Mouse (Mus musculus): ENCODE results near the gene Efna2. TPM values are rescaled to one million over a fixed set of nuclear protein-coding genes. Genes with fewer than 3 reads are reported as not detected.

Efna2 gene
- polyA plus RNA-seq (2015; fragmentation: Nextera tagmentation; extraction: Ambion mirVana) = 13.6 and 15.0 TPM in 2 replicates

DNA sequence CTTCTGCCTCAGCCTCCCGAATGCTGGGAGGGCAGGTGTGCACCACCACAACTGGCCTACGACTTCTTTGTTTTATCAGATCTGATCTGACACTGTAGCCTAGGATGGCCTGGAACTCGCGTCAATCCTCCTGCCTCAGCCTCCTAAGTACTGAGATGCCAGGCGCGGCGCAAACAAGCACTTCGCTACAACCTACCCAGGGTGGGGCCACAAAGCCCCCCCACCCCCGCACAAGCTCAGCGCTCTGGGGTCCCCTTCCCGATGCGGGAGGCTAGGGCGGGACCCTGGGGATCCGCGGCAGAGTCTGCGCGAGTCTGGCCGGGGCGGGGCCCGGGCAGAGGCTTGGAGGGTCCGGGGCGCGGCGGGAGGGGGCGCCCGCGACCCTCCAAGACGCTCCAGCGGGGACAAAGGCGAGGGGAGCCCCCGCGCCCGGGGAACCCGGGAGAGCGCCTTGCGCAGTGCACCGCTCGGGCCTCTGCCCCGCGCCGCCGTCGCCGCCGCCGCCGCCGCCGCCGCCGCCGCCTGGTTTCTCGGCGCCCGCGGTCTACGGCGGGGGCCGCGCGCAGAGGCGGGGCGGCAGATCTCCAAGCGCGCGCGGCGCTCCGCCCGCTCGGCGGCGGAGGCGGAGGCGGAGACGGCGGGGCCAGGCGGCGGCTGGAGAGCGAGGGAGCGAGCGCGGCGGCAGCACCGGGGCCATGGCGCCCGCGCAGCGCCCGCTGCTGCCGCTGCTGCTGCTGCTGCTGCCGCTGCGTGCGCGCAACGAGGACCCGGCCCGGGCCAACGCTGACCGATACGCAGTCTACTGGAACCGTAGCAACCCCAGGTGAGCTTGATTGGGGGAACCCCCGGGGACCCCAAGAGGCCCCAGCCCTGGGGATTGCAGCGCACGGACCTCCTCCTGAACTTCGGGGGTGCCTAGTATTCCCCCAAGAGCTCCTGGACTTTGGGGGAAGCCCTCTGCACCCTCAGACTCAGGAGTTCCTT is at the start of gene Efna2:
Gene Efna2, plus strand, starts transcription at position 415 of the 984 bp plus-strand sequence.
- H3K27me3 ChIP-seq (replicated peaks) = no peaks in the 10 kb centered on the region
- H3K4me3 ChIP-seq (replicated peaks) = peak within 1 kb of the TSS; percentile 75
- WGBS = 2% methylated on average over 74 of the region's 106 CpGs
- H3K9ac ChIP-seq = peak within 1 kb of the TSS; percentile 88
- H3K27ac ChIP-seq = peak within 1 kb of the TSS; percentile 44; the same call in 1 of the 2 replicates
- no peaks in the 10 kb centered on the region for H3K9me3 ChIP-seq
- peaks cover 20% of the 10 kb centered on the region for H3K4me1 ChIP-seq (replicated peaks)
- peak within 1 kb of the TSS; percentile 76 for H3K4me2 ChIP-seq (replicated peaks)
- peak; percentile 78 for ATAC-seq
- H3K36me3 ChIP-seq = no peaks in the 10 kb centered on the region

DNA sequence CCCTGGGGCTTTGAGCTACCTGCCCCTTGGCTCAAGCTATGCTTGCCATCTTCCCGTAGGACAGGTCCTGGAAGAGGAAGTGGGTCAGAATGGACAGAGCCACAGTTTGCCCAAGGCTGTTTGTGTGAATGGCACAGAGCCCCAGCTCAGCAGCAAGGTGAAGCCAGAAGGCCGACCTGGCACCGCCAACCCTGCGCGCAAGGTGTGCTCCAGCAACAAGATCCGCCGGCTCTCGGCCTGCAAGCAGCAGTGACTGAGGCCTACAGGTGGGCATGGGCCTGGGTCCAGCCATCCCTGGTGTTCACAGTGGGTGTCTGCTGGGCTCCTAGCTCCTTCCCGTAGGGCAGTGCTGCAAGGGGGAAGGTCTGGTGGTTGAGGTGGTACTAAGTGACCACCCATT is 49.4 kb upstream of the Efna2 start:
- H3K9ac ChIP-seq = no peak overlapping the region
- H3K4me1 ChIP-seq (replicated peaks) = peaks cover 30% of the 10 kb centered on the region
- peaks cover 61% of the 10 kb centered on the region for H3K36me3 ChIP-seq
- H3K27ac ChIP-seq = peak overlapping the region; percentile 51
- no peak overlapping the region for H3K4me2 ChIP-seq (replicated peaks)
- H3K27me3 ChIP-seq (replicated peaks) = no peaks in the 10 kb centered on the region
- H3K9me3 ChIP-seq = no peaks in the 10 kb centered on the region
- no peak overlapping the region for H3K4me3 ChIP-seq (replicated peaks)
- WGBS = 82% methylated on average over 9 of the region's 9 CpGs
- ATAC-seq = peak; percentile 23

DNA sequence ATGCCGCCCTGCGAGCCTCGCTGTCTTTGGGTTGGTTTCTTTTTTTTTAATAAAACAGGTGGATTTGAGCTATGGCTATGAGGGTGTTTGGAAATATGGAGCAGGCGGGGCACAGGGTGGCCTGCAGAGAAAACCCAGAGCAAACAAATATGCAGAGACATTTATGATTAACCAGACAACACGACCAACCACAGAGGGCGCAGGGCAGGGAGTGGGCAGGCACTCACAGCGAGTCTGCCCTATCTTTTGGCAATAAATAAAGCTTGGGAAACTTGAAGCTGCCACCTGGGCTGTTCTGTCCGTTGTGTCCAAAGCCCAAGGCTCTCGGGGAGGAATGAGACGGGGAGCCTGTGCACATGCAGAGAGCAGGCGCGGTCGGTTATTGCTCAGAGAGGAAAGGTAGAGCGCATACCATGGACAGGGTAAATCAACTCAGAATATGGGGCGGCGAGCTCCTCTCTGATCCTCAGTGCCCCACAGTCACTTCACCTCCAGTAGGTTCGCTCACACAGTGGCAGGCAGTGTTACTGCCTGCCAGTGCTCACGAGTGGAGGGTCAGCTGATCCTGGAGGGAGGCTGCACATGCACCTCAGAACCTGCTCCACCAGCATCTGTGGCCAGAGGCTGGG is 48.8 kb upstream of the Efna2 start:
- H3K27ac ChIP-seq = peak overlapping the region; percentile 51
- peak overlapping the region; percentile 33 for H3K4me2 ChIP-seq (replicated peaks)
- H3K36me3 ChIP-seq = peaks cover 56% of the 10 kb centered on the region

DNA sequence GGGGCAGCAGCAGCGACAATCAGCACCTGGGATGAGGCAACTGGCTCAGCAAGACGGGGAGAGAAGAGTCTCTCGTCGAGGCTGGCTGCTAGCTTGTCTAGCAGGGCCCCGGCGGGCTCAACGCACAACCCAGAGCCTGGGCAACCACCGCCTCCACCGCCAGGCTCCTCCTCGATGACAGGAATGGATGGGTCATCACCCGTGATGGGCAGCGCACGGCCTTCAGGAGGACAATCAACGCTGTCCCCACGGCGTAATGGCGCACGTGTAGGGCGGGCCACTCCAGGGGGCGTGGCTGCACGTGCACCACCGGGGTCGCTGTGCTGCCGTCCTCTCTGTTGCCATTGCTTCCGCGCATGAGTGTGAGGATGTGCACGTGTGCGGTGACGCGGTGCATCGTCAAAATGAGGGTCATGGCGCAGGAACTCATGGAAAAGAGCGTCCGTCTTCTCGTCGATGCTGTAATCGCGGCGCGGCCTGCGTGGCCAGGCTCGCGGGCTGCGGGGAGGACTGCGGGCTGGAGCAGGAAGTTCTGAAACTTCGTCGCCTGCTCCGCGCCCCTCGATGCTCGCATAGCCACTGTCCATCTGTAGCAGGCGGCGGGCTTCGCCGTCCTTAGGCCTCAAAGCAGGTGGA is 47.8 kb upstream of the Efna2 start:
- peak overlapping the region; percentile 2; the same call in 1 of the 2 replicates for H3K4me3 ChIP-seq (replicated peaks)
- WGBS = 23% methylated on average over 55 of the region's 55 CpGs
- H3K4me1 ChIP-seq (replicated peaks) = peaks cover 30% of the 10 kb centered on the region
- peaks cover 50% of the 10 kb centered on the region for H3K36me3 ChIP-seq
- H3K9me3 ChIP-seq = no peaks in the 10 kb centered on the region
- H3K9ac ChIP-seq = 0 out of 2 replicates have a peak overlapping the region, but pooled peaks have one; percentile 20
- peak overlapping the region; percentile 33 for H3K4me2 ChIP-seq (replicated peaks)
- no peak for ATAC-seq
- H3K27me3 ChIP-seq (replicated peaks) = no peaks in the 10 kb centered on the region; the same call in 1 of the 2 replicates
- peak overlapping the region; percentile 51 for H3K27ac ChIP-seq

More for the DNA sequence above, 48.8 kb upstream of the Efna2 start:
- H3K9me3 ChIP-seq = no peaks in the 10 kb centered on the region
- peak; percentile 77 for ATAC-seq
- H3K9ac ChIP-seq = peak overlapping the region; percentile 20; the same call in 1 of the 2 replicates
- H3K4me1 ChIP-seq (replicated peaks) = peaks cover 30% of the 10 kb centered on the region
- 59% methylated on average over 18 of the region's 18 CpGs for WGBS
- no peaks in the 10 kb centered on the region for H3K27me3 ChIP-seq (replicated peaks)
- H3K4me3 ChIP-seq (replicated peaks) = no peak overlapping the region; the same call in 1 of the 2 replicates

DNA sequence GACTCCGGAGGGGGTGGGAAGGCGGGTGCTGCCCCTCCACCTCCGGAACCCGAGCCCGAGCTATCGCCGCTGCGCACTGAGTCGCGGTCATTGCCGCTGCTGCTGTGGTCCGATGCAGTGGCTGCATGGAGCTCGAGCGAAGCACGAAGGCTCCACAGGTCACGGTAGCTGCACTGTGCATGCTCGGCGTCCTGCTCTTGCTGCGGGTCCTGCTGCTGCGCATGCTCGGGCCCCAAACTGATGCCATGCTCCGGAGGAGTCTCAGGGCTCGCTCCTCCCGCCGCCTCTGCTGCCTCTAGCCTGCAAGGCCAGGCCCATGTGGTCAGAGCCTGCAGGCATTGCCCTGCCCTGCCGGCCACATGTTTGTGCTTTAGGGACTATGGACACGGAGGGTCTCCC is 47.3 kb upstream of the Efna2 start:
- ATAC-seq = no peak
- WGBS = 60% methylated on average over 27 of the region's 27 CpGs
- peak overlapping the region; percentile 33 for H3K4me2 ChIP-seq (replicated peaks)
- H3K27ac ChIP-seq = no peak overlapping the region; the same call in 1 of the 2 replicates
- H3K4me1 ChIP-seq (replicated peaks) = peaks cover 35% of the 10 kb centered on the region
- no peak overlapping the region for H3K9ac ChIP-seq
- H3K4me3 ChIP-seq (replicated peaks) = peak overlapping the region; percentile 2; the same call in 1 of the 2 replicates
- no peaks in the 10 kb centered on the region for H3K9me3 ChIP-seq
- H3K27me3 ChIP-seq (replicated peaks) = peaks cover 5% of the 10 kb centered on the region
- H3K36me3 ChIP-seq = peaks cover 48% of the 10 kb centered on the region

DNA sequence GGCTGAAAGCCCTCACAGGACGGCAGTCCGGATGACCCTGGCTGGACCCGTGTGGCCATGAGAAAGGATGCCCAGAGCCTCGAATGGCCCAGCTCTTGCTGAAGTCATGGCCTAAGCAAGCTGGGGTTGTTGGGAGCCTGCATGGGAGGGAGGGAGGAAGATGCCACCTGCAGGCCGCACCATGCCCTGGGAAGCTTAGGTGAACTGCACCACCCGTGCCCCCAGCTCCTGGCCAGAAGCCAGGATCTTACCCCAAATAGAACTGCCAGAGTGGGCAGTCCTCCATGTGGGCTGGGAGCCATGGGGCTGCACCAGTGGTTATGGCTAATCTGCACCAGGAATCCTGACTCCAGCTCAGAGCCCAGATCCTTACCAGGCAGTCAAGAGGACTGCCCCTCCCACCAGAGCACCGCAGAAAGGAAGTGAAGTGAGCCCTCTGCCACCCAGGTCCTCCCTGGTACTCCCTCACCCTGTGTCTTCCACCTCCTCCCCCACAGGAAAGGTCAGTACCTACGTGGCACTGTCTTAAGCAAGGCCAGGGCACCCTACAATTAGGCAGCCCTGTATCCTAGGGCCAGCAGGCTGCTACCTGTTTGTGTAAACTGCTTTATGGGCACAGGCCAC is 45.9 kb upstream of the Efna2 start:
- WGBS = 74% methylated on average over 8 of the region's 8 CpGs
- peaks cover 13% of the 10 kb centered on the region for H3K27me3 ChIP-seq (replicated peaks)
- H3K9me3 ChIP-seq = no peaks in the 10 kb centered on the region
- peaks cover 49% of the 10 kb centered on the region for H3K4me1 ChIP-seq (replicated peaks)
- no peak overlapping the region for H3K4me3 ChIP-seq (replicated peaks)
- H3K27ac ChIP-seq = no peak overlapping the region
- H3K9ac ChIP-seq = no peak overlapping the region
- no peak overlapping the region for H3K4me2 ChIP-seq (replicated peaks)
- H3K36me3 ChIP-seq = peaks cover 35% of the 10 kb centered on the region
- ATAC-seq = no peak

DNA sequence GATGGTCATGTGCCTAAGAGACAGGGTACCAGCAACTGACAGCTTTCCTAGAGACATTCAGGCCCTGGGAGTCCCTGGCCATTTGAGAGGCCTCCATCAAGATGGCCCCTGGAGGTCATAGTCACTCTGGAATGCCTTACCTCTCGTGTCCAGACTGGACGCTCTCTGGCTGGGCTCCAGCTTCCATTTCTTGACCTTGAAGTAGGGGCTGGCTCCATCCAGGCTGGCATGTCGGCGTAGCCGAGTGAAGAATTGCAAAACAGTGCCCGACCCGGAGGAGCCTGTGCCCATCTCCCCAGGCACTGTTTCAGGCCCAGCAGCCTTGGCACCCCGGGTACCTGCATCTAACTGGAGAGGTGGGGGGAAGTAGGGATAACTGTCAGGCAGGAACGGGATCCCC is 44.9 kb upstream of the Efna2 start:
- peaks cover 16% of the 10 kb centered on the region for H3K27me3 ChIP-seq (replicated peaks)
- no peak overlapping the region for H3K27ac ChIP-seq
- 89% methylated on average over 9 of the region's 9 CpGs for WGBS
- no peak overlapping the region; the same call in 1 of the 2 replicates for H3K9ac ChIP-seq
- peaks cover 56% of the 10 kb centered on the region for H3K4me1 ChIP-seq (replicated peaks)
- no peak for ATAC-seq
- H3K4me2 ChIP-seq (replicated peaks) = no peak overlapping the region
- no peak overlapping the region for H3K4me3 ChIP-seq (replicated peaks)
- H3K9me3 ChIP-seq = no peaks in the 10 kb centered on the region
- H3K36me3 ChIP-seq = peaks cover 25% of the 10 kb centered on the region

DNA sequence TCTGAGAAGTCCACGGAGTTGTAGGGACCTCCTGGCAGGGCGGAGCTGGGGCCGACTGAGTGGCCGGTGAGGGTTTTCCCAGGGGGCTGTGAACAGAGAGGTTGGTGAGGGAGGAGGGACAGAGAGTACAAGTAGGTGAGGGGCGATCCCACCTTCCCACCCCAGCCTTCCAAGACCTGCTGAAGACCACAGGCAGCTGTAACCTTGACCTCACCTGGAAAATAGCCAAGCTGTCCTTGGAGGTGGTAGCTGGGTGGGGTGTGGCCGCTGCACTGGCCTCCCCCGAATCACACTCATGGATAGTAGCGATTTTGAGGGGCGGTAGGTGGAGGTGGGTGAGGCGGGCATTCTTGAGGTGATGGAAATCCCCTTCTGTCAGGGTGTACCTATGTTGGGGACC is 44.1 kb upstream of the Efna2 start:
- Histone ChIP-seq H3K36me3 (peaks cover 18% of the 10 kb centered on the region), H3K4me1 (replicated peaks) (peaks cover 54% of the 10 kb centered on the region), H3K9me3 (no peaks in the 10 kb centered on the region), H3K4me3 (replicated peaks) (no peak overlapping the region), H3K9ac (no peak overlapping the region), H3K27me3 (replicated peaks) (peaks cover 16% of the 10 kb centered on the region), H3K27ac (no peak overlapping the region), H3K4me2 (replicated peaks) (no peak overlapping the region)
- no peak for ATAC-seq
- 79% methylated on average over 10 of the region's 10 CpGs for WGBS

DNA sequence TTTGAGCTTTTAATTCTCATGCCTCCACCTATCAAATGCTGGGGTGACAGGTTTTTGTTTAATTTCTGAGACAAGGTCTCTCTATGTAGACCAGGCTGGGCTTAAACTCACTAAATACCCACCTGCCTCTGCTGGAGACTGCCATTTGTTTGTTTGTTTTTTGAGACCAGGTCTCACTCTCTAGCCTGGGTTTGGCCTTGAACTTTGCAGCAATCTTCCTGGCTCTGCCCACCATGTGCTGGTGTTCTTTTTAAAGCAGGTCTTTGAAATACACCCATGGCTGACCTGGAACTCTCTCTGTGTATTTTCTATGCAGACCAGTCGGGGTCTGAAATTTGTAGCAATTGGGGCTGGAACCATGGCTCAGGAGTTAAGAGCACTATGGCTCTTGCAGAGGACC is 43.6 kb upstream of the Efna2 start:
- Histone ChIP-seq H3K36me3 (peaks cover 14% of the 10 kb centered on the region), H3K4me3 (replicated peaks) (no peak overlapping the region), H3K4me1 (replicated peaks) (peaks cover 51% of the 10 kb centered on the region), H3K9ac (no peak overlapping the region), H3K4me2 (replicated peaks) (no peak overlapping the region), H3K9me3 (no peaks in the 10 kb centered on the region), H3K27me3 (replicated peaks) (peaks cover 16% of the 10 kb centered on the region), H3K27ac (no peak overlapping the region)
- no peak for ATAC-seq
- 77% methylated on average over 1 of the region's 1 CpGs for whole genome bisulfite sequencing

DNA sequence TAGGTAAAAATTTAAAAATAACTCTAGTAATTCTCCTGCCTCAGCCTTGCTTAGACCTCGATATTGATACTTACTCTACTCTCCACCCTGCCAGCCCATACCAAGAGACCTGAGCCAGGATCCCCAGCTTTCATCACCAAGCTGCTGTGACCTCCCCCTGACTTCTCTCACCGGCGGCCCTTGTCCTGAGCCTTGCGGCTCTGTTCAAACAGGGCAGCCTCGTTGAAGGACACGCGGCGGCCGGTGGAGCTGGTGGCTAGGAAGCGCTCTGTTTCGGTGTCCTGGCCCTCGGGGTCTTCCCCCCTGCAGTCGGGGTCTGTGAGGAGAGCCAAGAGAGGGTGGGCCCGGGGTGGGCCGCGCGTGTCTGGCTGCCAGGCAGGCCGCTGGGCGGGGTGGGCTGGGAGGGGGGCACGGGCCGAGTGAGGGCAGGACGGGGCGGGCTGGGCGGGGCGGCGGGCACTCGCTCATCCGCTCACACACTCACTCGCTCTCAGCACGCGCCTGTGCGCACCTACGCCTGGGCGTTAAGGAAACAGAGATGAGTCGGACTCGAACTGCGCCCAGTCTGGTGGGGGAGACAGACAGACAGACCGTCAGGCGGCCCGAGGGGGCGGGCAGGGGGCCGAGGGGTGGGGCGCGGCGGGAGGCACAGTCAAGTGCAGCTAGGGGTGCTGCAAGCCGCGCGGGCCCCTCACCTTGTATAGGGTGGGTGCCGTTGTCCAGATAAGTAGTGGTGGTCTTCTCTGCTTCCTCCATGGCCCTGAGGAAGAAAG is 42.9 kb upstream of the Efna2 start:
- no peak for ATAC-seq
- Histone ChIP-seq H3K36me3 (peaks cover 14% of the 10 kb centered on the region), H3K27ac (no peak overlapping the region), H3K4me3 (replicated peaks) (peak overlapping the region; percentile 64), H3K9ac (peak overlapping the region; percentile 38; the same call in 1 of the 2 replicates), H3K9me3 (no peaks in the 10 kb centered on the region), H3K27me3 (replicated peaks) (peaks cover 16% of the 10 kb centered on the region), H3K4me2 (replicated peaks) (peak overlapping the region; percentile 98), H3K4me1 (replicated peaks) (peaks cover 50% of the 10 kb centered on the region)
- WGBS = 23% methylated on average over 40 of the region's 49 CpGs
